Mouse (Mus musculus) ES-E14 (cell line): ENCODE results near the gene Abca17.

Source experiments
- CHD2 ChIP-seq: IDR thresholded peaks from 2 replicates; pipeline ENCODE4 v1.6.1; 2014; ENCODE audit warnings: mild to moderate bottlenecking, low read depth, low read length, inconsistent platforms
- HCFC1 ChIP-seq: IDR thresholded peaks from 2 replicates; pipeline ENCODE4 v1.6.1; 2012; ENCODE audit warnings: low read length, inconsistent platforms, borderline replicate concordance; ENCODE audit not compliant: insufficient read depth
- MAFK ChIP-seq: IDR thresholded peaks from 2 replicates; pipeline ENCODE4 v1.6.1; 2014; ENCODE audit warnings: mild to moderate bottlenecking, low read depth, low read length, inconsistent platforms; ENCODE audit not compliant: insufficient read depth
- ZC3H11A ChIP-seq: IDR thresholded peaks from 2 replicates; pipeline ENCODE4 v1.6.1; 2012; ENCODE audit warnings: low read depth, mild to moderate bottlenecking, inconsistent platforms, low read length, borderline replicate concordance
- ZNF384 ChIP-seq: IDR thresholded peaks from 2 replicates; pipeline ENCODE4 v1.6.1; 2012; ENCODE audit warnings: low read depth, low read length, inconsistent platforms

DNA sequence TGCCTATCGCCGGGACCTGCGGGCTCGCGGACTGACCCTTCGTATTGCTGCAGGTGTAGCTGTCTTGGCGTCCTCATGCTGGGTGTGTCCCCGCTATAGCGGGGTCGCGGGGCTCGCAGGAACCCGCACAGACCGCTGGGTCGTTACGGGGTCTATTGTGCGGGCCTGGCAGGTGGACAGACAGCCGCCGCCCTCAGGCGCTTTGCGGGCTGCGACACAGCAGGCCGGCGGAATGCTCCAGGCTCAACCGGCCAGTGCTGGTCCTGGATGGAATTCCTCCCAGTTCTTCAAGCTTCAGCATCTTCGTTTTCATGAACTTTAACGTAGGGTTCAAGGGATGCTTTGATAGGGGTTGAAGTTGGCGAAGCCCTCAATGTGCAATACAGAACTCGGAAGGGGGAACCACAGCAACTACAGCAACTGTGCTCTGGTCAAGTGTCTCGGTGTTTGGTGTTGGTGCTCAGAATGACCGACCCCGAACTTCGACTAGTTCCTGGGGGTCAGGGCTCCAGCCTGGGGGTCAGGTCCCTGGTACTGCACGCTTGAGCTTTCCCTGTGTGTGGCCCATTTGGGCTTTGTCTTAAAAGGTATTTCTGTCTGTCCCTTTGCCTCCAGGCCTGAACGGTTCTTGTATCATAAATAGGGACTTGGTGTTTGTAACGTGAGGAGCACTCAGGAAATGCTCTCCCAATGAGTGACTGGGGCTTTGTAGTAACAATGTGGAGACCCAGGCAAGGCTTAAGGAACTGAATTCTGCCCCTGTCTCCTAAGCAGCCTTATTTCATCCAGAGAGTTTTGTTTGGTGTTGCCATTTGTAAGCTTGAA is 1.7 kb upstream of the Abca17 start:
- TF ChIP-seq CHD2, result no peak
- TF ChIP-seq ZC3H11A, result no peak
- TF ChIP-seq ZNF384, result no peak
- TF ChIP-seq MAFK, result no peak
- TF ChIP-seq HCFC1, result no peak
